Mouse (Mus musculus) layer of hippocampus, adult 18-20 months (tissue): ENCODE data around the gene Mfsd12. TPM values are rescaled to one million over a fixed set of nuclear protein-coding genes. Genes with fewer than 3 reads are reported as not detected.
A peak's percentile ranks its signal among the peaks of the same experiment; 100 is the strongest.

Source experiments
- DNase-seq, 2 experiments: peaks; one replicate each; pipeline ENCODE4 v3.0.0; 2022; ENCODE audit warnings: low spot score in 2 of 2
- total RNA-seq, 2 experiments: library from RNA; stranded (reverse); gene quantifications; 2 replicates each; pipeline ENCODE4 v1.2.3; 2021

The Mfsd12 gene
- total RNA-seq, 2 experiments from 2014 or later: 42.2 to 44.4 TPM

DNA sequence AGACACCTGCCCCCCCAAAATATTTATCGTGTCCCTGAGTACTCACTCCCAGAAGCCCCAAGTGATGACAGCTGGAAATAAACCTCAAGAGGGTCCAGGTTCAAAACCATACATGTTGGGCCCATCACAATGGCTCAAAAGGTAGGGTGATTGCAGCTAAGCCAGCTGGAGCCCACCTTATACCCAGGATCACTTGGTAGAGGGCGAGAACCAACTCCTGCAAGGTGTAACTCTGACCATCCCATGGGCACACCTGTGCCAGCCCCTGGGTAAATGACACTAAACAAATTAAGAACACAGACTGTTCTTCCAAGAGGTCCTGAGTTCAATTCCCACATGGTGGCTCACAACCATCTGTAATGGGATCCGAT is 21.9 kb downstream of the Mfsd12 start:
- DNase-seq: no peak

- no peak for DNase-seq
Observed at GRCm38 (mm10) chr10:81379809-81380378, 22.6 kb downstream of the Mfsd12 start.

DNA sequence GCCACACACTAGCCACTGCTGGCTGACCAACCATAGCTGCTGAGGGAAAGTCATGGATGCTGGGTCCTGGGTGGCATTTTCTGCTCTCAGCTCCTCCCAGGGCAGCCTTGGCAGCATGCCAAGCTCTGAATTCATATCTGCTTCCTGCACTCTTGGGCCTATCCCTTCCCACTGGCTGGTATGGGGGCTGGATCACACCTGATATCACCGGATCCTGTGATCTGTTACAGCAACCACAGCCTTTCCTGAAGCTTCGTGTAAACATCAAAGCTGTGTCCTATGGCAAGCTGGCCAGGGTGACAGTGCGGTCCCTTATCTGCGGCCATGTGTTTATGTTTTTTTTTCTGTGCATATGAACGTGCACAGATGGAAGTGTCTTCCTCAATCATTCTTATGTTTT is 24.7 kb downstream of the Mfsd12 start:
- DNase-seq: no peak

DNA sequence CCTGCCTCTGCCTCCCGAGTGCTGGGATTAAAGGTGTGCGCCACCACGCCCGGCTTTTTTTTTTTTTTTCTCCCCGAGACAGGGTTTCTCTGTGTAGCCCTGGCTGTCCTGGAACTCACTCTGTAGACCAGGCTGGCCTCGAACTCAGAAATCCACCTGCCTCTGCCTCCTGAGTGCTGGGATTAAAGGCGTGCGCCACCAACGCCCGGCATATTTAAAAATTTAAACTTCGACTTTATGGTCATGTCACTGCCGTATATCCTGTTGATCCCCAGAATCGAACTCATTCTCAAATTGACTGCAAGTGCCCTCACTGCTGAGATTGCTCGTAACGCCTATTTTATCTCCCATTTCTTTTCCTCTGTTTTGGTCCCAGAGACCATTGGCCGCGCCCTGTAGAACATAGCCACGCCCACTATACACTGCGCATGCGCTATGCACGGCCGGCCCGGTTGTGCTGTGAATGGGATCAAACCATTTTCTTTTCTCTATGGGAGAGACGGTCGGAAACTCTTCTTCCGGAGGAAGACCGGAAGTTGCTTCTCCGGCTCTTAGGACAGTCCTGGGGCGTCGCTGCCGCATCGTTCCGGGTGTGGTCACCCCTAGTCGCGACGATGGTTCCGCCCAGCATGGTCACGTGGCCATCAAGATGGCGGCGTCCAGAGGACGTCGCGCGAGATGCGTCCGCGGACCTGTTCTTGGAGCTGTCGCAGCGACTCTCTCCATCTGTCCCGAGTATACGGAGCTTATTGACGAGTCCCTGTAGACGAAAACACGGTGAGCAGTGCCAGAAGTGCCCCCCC is 26.7 kb downstream of the Mfsd12 start, which contains the start of the genes Dohh and Gm48551:
TSS of gene Dohh (plus strand) at position 627 of the 803 bp plus-strand sequence.
TSS of gene Gm48551 (plus strand) at position 665 of the 803 bp plus-strand sequence.
- DNase-seq: peak; percentile 98 to 99

DNA sequence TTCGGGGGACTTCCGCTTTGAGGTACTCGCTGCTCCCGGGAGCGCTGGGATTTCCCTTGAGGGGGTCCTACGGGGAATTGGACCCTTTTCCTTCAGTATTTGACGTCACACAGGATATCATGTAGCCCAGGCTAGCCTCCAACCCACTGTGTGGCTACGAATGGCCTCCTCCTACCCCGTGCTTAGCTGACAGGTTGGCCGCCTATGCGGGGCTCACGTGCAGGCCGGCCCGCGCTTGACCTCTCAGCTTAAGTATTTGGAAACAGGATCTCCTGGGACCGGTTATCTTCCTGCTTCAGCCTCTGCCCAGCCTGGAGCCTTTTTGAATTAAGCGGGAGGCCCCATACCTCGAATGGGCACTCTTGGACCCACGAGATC is 27.3 kb downstream of the Mfsd12 start:
- no peak for DNase-seq

DNA sequence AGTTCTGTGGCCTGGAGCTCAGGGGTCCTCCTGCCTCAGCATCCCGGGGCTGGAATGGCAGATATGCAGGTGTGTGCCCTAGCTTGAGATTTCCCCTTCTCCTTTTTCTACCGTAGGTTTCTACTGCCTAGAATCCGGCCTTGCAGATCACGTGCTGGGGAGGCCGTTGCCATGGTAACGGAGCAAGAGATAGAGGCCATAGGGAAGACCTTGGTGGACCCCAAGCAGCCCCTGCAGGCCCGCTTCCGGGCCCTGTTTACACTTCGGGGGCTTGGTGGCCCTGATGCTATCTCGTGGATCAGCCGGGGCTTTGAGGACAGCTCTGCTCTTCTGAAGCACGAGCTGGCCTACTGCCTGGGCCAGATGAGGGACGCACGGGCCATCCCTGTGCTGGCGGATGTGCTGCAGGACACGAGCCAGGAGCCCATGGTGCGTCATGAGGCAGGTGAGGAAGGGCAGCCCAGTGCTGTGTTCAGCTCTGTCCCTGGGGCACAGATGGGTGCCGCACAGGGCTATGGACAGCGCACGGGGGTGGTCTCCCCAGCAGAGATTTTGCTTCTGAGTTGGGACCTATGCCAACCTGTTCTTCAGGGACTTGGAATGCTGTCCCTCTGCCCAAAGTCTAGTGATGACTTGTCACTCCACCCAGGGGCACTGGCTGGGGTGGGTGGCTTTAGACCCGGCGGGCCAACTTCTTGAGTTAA is 28.5 kb downstream of the Mfsd12 start:
- no peak for DNase-seq

- no peak for DNase-seq
Observed at GRCm38 (mm10) chr10:81387716-81388115, 30.4 kb downstream of the Mfsd12 start.

DNA sequence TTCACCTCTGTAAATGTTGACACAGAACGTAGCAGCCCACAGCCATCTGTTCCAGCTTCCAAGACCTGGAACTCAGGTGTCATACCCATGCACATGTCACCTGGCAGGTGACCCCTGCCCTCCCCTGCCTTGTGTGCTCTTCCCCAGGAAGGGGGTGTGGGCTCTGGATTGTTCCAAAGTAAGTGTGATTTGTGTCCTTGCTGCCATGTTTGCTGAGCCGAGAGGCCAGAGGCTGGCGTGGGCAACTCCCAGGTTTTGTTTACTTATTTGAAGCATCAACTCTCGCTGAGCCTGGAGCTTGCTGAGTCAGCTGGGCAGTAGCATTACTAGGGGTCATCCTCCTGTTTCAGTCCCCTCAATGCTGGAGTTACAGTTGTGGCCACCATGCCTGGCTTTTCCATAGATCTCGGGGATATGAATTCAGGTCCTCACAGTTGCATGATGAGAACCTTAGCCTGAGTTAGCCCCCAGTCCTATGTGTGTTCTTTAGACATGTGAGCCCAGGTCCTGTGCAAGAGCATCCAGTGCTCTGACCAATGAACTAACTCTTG is 31.3 kb downstream of the Mfsd12 start, which contains the start of gene Gm48552:
TSS of gene Gm48552 (plus strand) at position 501 of the 551 bp plus-strand sequence.
- DNase-seq: no peak

- no peak for DNase-seq
Observed at GRCm38 (mm10) chr10:81389373-81389772, 32.1 kb downstream of the Mfsd12 start.

DNA sequence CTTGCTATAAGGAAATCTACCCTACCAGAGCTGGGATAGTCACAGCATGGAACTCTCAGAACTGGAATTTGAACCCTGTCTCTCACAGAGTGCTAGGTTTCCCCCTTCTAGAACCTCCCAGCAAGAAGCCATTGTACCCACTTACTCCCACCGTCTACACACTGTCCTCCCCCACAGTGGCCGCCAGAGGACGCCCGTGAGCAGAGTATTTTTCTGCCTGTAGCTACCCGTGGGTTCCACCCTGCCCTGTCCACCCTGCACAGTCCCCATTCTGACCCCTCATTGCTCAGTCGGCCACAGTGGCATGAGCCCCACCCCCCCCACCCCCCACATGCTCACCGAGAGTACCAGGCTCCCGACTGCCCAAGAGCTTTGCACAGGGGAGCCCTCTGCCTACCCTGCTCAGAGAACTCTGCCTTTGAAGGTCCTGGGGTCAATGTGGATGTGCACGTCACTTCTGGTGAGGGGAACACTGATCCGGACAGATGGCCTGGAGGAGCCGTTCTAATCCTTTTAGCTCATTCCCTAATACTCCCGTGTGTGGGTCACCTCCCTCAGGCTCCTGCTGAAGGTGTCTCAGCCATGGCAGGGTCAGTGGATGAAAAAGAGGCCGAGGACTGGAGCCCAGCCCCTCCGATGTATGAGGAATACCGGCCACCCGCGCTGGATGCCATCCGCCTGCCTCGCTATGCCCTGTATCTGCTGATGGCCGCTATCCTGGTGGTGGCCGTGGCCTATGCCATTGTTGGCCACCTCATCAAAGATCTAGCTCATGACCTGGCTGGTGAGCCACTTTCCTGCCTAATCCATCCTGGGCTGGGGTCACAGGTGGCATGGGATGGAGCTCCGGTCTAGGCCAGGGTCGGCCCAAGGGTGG is 32.7 kb downstream of the Mfsd12 start:
- DNase-seq: peak in 1 of 2 experiments; percentile 77

DNA sequence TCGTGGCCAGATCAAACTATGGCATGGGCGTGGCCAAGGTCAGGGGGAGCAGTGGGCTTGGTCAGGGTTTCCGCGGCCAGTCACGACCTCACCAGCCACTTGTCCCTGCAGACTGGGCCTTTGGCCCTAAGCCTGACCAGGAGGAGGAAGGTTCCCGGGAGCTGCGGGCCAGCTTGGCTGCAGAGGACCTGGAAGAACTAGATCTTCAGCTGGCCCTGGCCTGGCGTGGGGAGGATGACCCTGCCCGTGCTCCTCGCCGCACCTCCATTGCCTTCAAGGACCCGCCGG is 33.3 kb downstream of the Mfsd12 start:
- DNase-seq: no peak

GRCm38 (mm10) chr10:81392270-81392669 is 35.0 kb downstream of the Mfsd12 start:
- DNase-seq: no peak

GRCm38 (mm10) chr10:81392781-81393185 is 35.5 kb downstream of the Mfsd12 start, which contains the start of gene Smim24:
TSS of gene Smim24 (plus strand) at chr10:81393051.
- no peak for DNase-seq

DNA sequence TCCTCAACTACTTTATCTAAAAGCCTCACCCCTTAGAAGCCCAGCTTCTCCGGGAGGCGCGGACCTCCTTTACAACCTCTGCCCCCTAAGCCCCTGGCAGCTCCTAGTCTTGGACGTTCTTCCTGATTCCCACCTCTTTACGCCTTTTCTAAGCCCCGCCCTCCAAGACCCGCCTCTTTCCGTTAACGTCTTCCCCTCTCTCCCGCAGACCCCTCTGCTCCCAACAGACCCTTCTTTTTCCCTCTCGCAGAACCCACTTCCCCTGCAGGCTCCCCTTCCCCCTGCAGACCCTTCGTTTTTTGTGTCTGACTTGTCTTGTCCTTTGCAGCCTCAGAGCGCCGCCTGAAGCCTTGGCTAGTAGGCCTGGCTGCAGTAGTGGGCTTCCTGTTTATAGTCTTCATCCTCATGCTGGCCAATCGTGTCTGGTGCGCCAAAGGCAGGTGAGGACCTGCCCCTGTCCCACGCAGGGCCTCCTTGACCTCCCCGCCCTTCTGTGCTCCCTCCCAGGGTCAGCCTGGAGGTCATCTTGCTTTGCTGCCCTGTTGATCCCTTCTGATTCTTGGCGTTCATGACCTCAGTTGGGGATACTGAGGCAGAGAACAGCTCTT is 36.3 kb downstream of the Mfsd12 start:
- no peak for DNase-seq

DNA sequence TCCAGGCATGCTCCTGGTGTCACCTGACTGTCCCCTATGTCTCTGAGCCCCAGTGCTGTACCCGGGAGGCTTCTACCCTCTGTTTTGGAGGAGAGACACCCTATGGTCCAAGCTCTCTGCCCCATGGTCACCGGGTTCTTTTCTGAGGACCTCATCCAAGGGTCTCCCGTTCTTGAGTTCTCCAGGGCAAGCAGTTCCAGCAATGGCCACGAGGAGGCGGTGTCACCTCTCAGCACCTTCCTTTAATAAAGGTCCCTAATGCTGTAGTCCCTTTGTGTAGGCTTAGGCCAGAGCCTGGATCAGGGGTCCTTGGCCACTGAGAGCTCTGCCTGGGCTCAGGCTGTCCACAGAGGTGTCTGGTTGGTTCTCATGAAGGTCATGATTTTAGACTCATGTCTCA is 37.8 kb downstream of the Mfsd12 start:
- DNase-seq: peak in 1 of 2 experiments; percentile 77

GRCm38 (mm10) chr10:81395865-81396264 is 38.6 kb downstream of the Mfsd12 start:
- no peak for DNase-seq

DNA sequence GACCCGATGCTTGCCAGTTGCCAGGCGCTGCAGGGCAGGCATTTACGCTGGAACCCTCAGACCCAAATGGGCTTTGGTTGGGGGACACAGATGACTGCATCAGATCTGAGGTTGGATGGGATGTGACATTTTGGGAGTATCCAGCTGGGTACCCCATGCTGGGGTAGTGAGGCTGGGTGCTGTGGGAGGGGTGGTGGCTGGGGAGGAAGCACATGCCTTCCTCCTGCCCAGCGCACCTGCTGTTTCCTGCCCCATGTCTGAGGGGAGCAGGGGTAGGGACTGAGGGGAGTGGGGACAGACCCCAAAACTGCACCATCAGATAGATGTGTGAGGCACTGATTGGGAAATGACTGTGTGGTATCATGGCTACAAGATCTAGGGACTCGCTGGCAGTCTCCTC is 39.5 kb downstream of the Mfsd12 start:
- no peak for DNase-seq

DNA sequence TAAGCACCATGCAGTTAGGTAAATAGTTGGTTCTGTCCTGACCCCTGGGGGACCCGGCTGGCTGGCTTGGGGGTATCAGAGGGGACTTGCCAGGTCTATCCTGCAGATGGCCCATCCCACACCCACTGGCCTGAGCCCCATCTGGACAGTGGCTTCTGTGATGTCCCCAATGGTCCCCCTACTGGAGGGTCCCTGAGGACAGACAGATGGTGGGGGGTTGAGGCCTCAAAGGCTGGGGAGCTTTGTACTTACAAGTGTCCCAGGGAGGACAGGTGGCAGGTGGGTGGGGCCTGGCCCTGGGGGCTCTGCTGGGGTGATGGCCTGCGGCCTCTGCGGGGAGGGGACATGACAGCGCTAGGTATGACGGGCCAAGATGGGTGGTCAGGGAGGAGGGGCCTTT is 42.0 kb downstream of the Mfsd12 start:
- DNase-seq: no peak

GRCm38 (mm10) chr10:81399798-81400308 is 42.6 kb downstream of the Mfsd12 start:
- no peak for DNase-seq
